In genomic region chr9:90124156-90124872, GRCm38 (mm10) we compare ENCODE assay signal across 9 mouse cellular contexts. TPM values are rescaled to one million over a fixed set of nuclear protein-coding genes. Genes with fewer than 3 reads are reported as not detected.
A peak's percentile ranks its signal among the peaks of the same experiment; 100 is the strongest.
DNase-seq lines count a peak whose midpoint lies in the region; ATAC-seq and TF ChIP-seq lines count a peak whose summit lies in the region.
"Had no signal": no experiment of that assay in that cellular context is flagged by ENCODE, and none has a peak within 500 bp of the region (broad histone marks: within the 10 kb centered on the region; RNA-seq: fewer than 3 reads in every experiment).

No protein-coding gene starts in this region.

- no peak overlapping the region for H3K4me2 ChIP-seq in kidney, embryonic 15.5 days
- H3K4me2 ChIP-seq in midbrain, embryonic 12.5 days (replicated peaks) = 0 out of 2 replicates have a peak overlapping the region, but pooled peaks have one; percentile 6
- H3K4me2 ChIP-seq: liver, embryonic 11.5 days had no signal

- TF ChIP-seq POLR2A in ES-Bruce4 (IDR thresholded peaks at IDR 0.05; ENCODE audit: insufficient read depth, low read length) = no peak

- H3K9me3 ChIP-seq in kidney, embryonic 15.5 days (replicated peaks) = no peaks in the 10 kb centered on the region
- no peaks in the 10 kb centered on the region for H3K9me3 ChIP-seq in ES-Bruce4 (replicated peaks; ENCODE audit: control insufficient read depth, insufficient read depth, low read length, poor library complexity, severe bottlenecking)
- no peaks in the 10 kb centered on the region for H3K9me3 ChIP-seq in midbrain, embryonic 12.5 days

- peak; percentile 46; the same call in 1 of the 2 replicates for ATAC-seq in kidney, embryonic 15.5 days (replicated peaks; ENCODE audit: low FRiP score)
- ATAC-seq in midbrain, embryonic 12.5 days (ENCODE audit: low FRiP score, low read depth) = 0 out of 2 replicates have a peak, but pooled peaks have one; percentile 19

- no peak for DNase-seq in kidney, adult 8-10 months
- no peak for DNase-seq in gastrocnemius, adult 18-20 months (ENCODE audit: low spot score)
- DNase-seq in frontal cortex, postnatal 25 days (ENCODE audit: low spot score in 2 of 2) = no peak
- DNase-seq: cerebellum, postnatal 25 days had no signal

- no peak overlapping the region for H3K27ac ChIP-seq in kidney, embryonic 15.5 days
- H3K27ac ChIP-seq in ES-Bruce4 (ENCODE audit: insufficient read depth, low read length) = peak overlapping the region; percentile 19
- peak overlapping the region; percentile 57 for H3K27ac ChIP-seq in brown adipose tissue, adult 24 weeks (replicated peaks; ENCODE audit: low read depth, low read length)
- no peak overlapping the region for H3K27ac ChIP-seq in midbrain, embryonic 12.5 days (replicated peaks)

- H3K27me3 ChIP-seq in kidney, embryonic 15.5 days = 0 out of 2 replicates have a peak, but pooled peaks cover 9% of the 10 kb centered on the region
- H3K27me3 ChIP-seq in ES-Bruce4 (ENCODE audit: control insufficient read depth, insufficient read depth, low read length, poor library complexity, severe bottlenecking) = no peaks in the 10 kb centered on the region
- H3K27me3 ChIP-seq in midbrain, embryonic 12.5 days = no peaks in the 10 kb centered on the region

- H3K9ac ChIP-seq in kidney, embryonic 15.5 days = no peak overlapping the region
- 0 out of 2 replicates have a peak overlapping the region, but pooled peaks have one; percentile 42 for H3K9ac ChIP-seq in ES-Bruce4 (ENCODE audit: low read depth, poor library complexity, severe bottlenecking)
- no peak overlapping the region for H3K9ac ChIP-seq in midbrain, embryonic 12.5 days (replicated peaks)

- peaks cover 14% of the 10 kb centered on the region; the same call in 1 of the 2 replicates for H3K4me1 ChIP-seq in kidney, embryonic 15.5 days
- H3K4me1 ChIP-seq in ES-Bruce4 (ENCODE audit: control insufficient read depth, insufficient read depth, low read length) = no peaks in the 10 kb centered on the region
- no peaks in the 10 kb centered on the region for H3K4me1 ChIP-seq in brown adipose tissue, adult 24 weeks (ENCODE audit: control insufficient read depth, insufficient read depth, insufficient read length, low read length)
- 0 out of 2 replicates have a peak, but pooled peaks cover 5% of the 10 kb centered on the region for H3K4me1 ChIP-seq in midbrain, embryonic 12.5 days

- no peak overlapping the region for H3K4me3 ChIP-seq in kidney, embryonic 15.5 days (replicated peaks)
- peak overlapping the region; percentile 50 for H3K4me3 ChIP-seq in ES-Bruce4 (ENCODE audit: low read depth, low read length)
- H3K4me3 ChIP-seq in brown adipose tissue, adult 24 weeks (ENCODE audit: insufficient read depth, low read depth, low read length) = no peak overlapping the region
- no peak overlapping the region for H3K4me3 ChIP-seq in midbrain, embryonic 12.5 days

- no peaks in the 10 kb centered on the region for H3K36me3 ChIP-seq in kidney, embryonic 15.5 days
- H3K36me3 ChIP-seq in ES-Bruce4 (ENCODE audit: control insufficient read depth, insufficient read depth, low read length, poor library complexity, severe bottlenecking) = no peaks in the 10 kb centered on the region
- H3K36me3 ChIP-seq in midbrain, embryonic 12.5 days = no peaks in the 10 kb centered on the region

- 0 out of 2 replicates have a peak, but pooled peaks have one; percentile 34 for TF ChIP-seq EP300 in ES-Bruce4 (IDR thresholded peaks at IDR 0.05; ENCODE audit: insufficient read depth, low read depth, low read length)

- no peak for TF ChIP-seq CTCF in ES-Bruce4 (IDR thresholded peaks at IDR 0.05; ENCODE audit: low read depth, low read length)

- WGBS in kidney, embryonic 15.5 days = 33% methylated on average over 11 of the region's 11 CpGs
- 40% methylated on average over 11 of the region's 11 CpGs for WGBS in midbrain, embryonic 12.5 days

RNA-seq across cellular contexts. Expression of gene Morf4l1, which starts 9.7 kb away (rescaled TPM):
- 440 and 441 TPM in 2 replicates for polyA plus RNA-seq in kidney, embryonic 15.5 days (2015; fragmentation: Nextera tagmentation; extraction: Ambion mirVana)
- 647 and 696 TPM in 2 replicates for polyA plus RNA-seq in ES-Bruce4 (2011; ENCODE audit: insufficient read depth, insufficient read length, low read depth, missing spikeins)
- polyA plus RNA-seq in brown adipose tissue, adult 24 weeks (2012; ENCODE audit: insufficient read depth, insufficient read length, missing spikeins) = 242 and 410 TPM in 2 replicates
- 544 and 551 TPM in 2 replicates for polyA plus RNA-seq in midbrain, embryonic 12.5 days (2016; fragmentation: Nextera tagmentation; extraction: Ambion mirVana)
- 100 to 1,000 TPM; 168 to 191 TPM for total RNA-seq in gastrocnemius, adult 18-20 months (2021)

RNA-seq across cellular contexts. Expression of gene Adamts7, which starts 38.6 kb away (rescaled TPM):
- 13.3 and 14.9 TPM in 2 replicates for polyA plus RNA-seq in kidney, embryonic 15.5 days (2015; fragmentation: Nextera tagmentation; extraction: Ambion mirVana)
- polyA plus RNA-seq in ES-Bruce4 (2011; ENCODE audit: insufficient read depth, insufficient read length, low read depth, missing spikeins) = 4.2 and 4.7 TPM in 2 replicates
- polyA plus RNA-seq in brown adipose tissue, adult 24 weeks (2012; ENCODE audit: insufficient read depth, insufficient read length, missing spikeins) = 0.40 and 0.79 TPM in 2 replicates
- 24.0 and 25.7 TPM in 2 replicates for polyA plus RNA-seq in midbrain, embryonic 12.5 days (2016; fragmentation: Nextera tagmentation; extraction: Ambion mirVana)
- under 1 TPM; 0.21 to 0.23 TPM for total RNA-seq in gastrocnemius, adult 18-20 months (2021)

Comparison
In these comparisons a context has a peak if more than half of its experiments do, and no peak if none do; other contexts are left out.
1. H3K27ac ChIP-seq: peak in ES-Bruce4 (single experiment) and brown adipose tissue, adult 24 weeks (single experiment); none in kidney, embryonic 15.5 days (single experiment) and midbrain, embryonic 12.5 days (single experiment).